Mouse (Mus musculus): ENCODE measurements at regions not wholly inside any gene's neighbourhood (a gene's known extent, or its start where the extent isn't known, plus 50 kb on each side); places are given as distances from the start of the nearest gene placed in this dataset.

DNA sequence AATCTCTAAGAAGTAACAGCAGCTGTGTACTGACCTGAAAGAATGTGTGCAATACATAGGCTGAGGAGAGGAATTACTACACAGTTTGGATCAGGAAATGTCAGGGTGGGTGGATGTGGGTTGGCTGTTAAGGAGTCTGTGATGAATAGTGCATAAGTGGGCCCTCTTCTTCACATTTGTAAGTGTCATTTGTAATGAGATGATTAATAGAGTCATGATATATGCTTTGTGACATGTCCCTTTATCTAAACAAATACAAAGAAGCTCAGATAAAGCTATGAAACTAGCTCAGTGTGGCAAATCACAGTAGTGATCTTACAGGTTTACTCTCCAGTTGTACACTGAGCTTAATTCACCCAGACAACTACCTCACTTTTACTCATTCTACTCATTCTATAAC is 867.9 kb downstream of the Kcna4 start:
- no peak for TF ChIP-seq MAX (IDR thresholded peaks at IDR 0.05)
- no peak for TF ChIP-seq CTCF (IDR thresholded peaks at IDR 0.05; ENCODE audit: control insufficient read depth, insufficient read depth, insufficient read length)
